Mouse (Mus musculus) MEL (cell line): Measurements from ENCODE around the gene Samm50. TPM values are rescaled to one million over a fixed set of nuclear protein-coding genes. Genes with fewer than 3 reads are reported as not detected.

Experiments
- DNase-seq: peaks from one replicate; pipeline ENCODE4 v3.0.0; 2011; ENCODE audit warnings: low read depth, low spot score
- H3K27ac ChIP-seq: 2 replicates; pipeline ENCODE4 v1.5.1; 2012; ENCODE audit warnings: low read depth, mild to moderate bottlenecking, control low read depth, low read length, moderate library complexity; ENCODE audit not compliant: control insufficient read depth
- H3K27me3 ChIP-seq, 2 experiments: fragments of 150-350 bp in 1 of 2; sonication (generic) in 1 of 2; 2 replicates each; pipeline ENCODE4 v1.6.1; 2012; ENCODE audit warnings: low read length in 2 of 2, mild to moderate bottlenecking in 2 of 2, improper control_type of control experiment in 1 of 2, moderate library complexity in 1 of 2; ENCODE audit not compliant: insufficient read depth in 2 of 2, control insufficient read depth in 1 of 2
- H3K36me3 ChIP-seq, 2 experiments: 2 replicates each; pipeline ENCODE4 v1.6.1; 2012 to 2014; ENCODE audit warnings: low read length in 2 of 2, improper control_type of control experiment in 1 of 2, inconsistent platforms in 1 of 2, mild to moderate bottlenecking in 1 of 2; ENCODE audit not compliant: insufficient read depth in 2 of 2, control insufficient read depth in 1 of 2
- H3K4me1 ChIP-seq, 2 experiments: fragments of 150-350 bp in 1 of 2; sonication (generic) in 1 of 2; 2 replicates each; pipeline ENCODE4 v1.6.1; 2012; ENCODE audit warnings: low read length in 2 of 2, improper control_type of control experiment in 1 of 2, mild to moderate bottlenecking in 1 of 2; ENCODE audit not compliant: insufficient read depth in 2 of 2, control insufficient read depth in 1 of 2
- H3K4me3 ChIP-seq, 2 experiments: fragments of 150-350 bp in 1 of 2; sonication (generic) in 1 of 2; 2 replicates each; pipeline ENCODE4 v1.5.1; 2012; ENCODE audit warnings: low read depth in 2 of 2, low read length in 2 of 2, mild to moderate bottlenecking in 2 of 2, moderate library complexity in 2 of 2, control low read depth in 1 of 2, improper control_type of control experiment in 1 of 2; ENCODE audit not compliant: control insufficient read depth in 1 of 2, insufficient read depth in 1 of 2
- H3K79me2 ChIP-seq: 2 replicates; pipeline ENCODE4 v1.6.1; 2012; ENCODE audit warnings: mild to moderate bottlenecking, low read length, moderate library complexity; ENCODE audit not compliant: control insufficient read depth, poor library complexity, insufficient read depth
- H3K9ac ChIP-seq: 2 replicates; pipeline ENCODE4 v1.6.1; 2012; ENCODE audit warnings: low read depth, mild to moderate bottlenecking, control low read depth, low read length, moderate library complexity; ENCODE audit not compliant: control insufficient read depth, poor library complexity, severe bottlenecking
- H3K9me3 ChIP-seq: fragments of 150-350 bp; sonication (generic); replicated peaks from 2 replicates; pipeline ENCODE4 v1.6.1; 2012; ENCODE audit warnings: mild to moderate bottlenecking, low read length, improper control_type of control experiment, moderate library complexity; ENCODE audit not compliant: insufficient read depth
- BHLHE40 ChIP-seq: IDR thresholded peaks from 2 replicates; pipeline ENCODE4 v1.6.1; 2012; ENCODE audit warnings: low read depth, mild to moderate bottlenecking, inconsistent platforms, low read length, improper control_type of control experiment, borderline replicate concordance
- CHD2 ChIP-seq: IDR thresholded peaks from 2 replicates; pipeline ENCODE4 v1.6.1; 2011; ENCODE audit warnings: low read length, improper control_type of control experiment
- E2F4 ChIP-seq: IDR thresholded peaks from 2 replicates; pipeline ENCODE4 v1.6.1; 2011; ENCODE audit warnings: low read depth, low read length, improper control_type of control experiment, borderline replicate concordance
- ELF1 ChIP-seq: IDR thresholded peaks from 2 replicates; pipeline ENCODE4 v1.6.1; 2014; ENCODE audit warnings: low read depth, mild to moderate bottlenecking, inconsistent platforms, low read length, improper control_type of control experiment, moderate library complexity
- EP300 ChIP-seq, 2 experiments: IDR thresholded peaks; 2 replicates each; pipeline ENCODE4 v1.6.1; 2011; ENCODE audit warnings: improper control_type of control experiment in 2 of 2, low read length in 2 of 2, low read depth in 1 of 2, mild to moderate bottlenecking in 1 of 2
- GATA1 ChIP-seq: IDR thresholded peaks from 2 replicates; pipeline ENCODE4 v1.6.1; 2011; ENCODE audit warnings: low read depth, low read length, improper control_type of control experiment
- JUND ChIP-seq: IDR thresholded peaks from 2 replicates; pipeline ENCODE4 v1.6.1; 2011; ENCODE audit warnings: low read depth, mild to moderate bottlenecking, improper control_type of control experiment, low read length
- MAFK ChIP-seq: IDR thresholded peaks from 2 replicates; pipeline ENCODE4 v1.6.1; 2011; ENCODE audit warnings: low read depth, mild to moderate bottlenecking, low read length, improper control_type of control experiment, borderline replicate concordance
- MAZ ChIP-seq: IDR thresholded peaks from 2 replicates; pipeline ENCODE4 v1.6.1; 2012; ENCODE audit warnings: low read depth, mild to moderate bottlenecking, inconsistent platforms, low read length, improper control_type of control experiment
- MEF2A ChIP-seq: IDR thresholded peaks from 2 replicates; pipeline ENCODE4 v1.6.1; 2014; ENCODE audit warnings: low read depth, mild to moderate bottlenecking, inconsistent platforms, low read length, improper control_type of control experiment; ENCODE audit not compliant: poor library complexity, insufficient replicate concordance, severe bottlenecking; ENCODE audit errors: extremely low read depth
- MXI1 ChIP-seq: IDR thresholded peaks from 2 replicates; pipeline ENCODE4 v1.6.1; 2011; ENCODE audit warnings: mild to moderate bottlenecking, low read depth, low read length, improper control_type of control experiment
- MYC ChIP-seq: IDR thresholded peaks from 2 replicates; pipeline ENCODE4 v1.6.1; 2011; ENCODE audit warnings: low read depth, mild to moderate bottlenecking, low read length, improper control_type of control experiment, moderate library complexity
- NELFE ChIP-seq: IDR thresholded peaks from 2 replicates; pipeline ENCODE4 v1.6.1; 2011; ENCODE audit warnings: low read depth, low read length, improper control_type of control experiment
- NRF1 ChIP-seq: IDR thresholded peaks from 2 replicates; pipeline ENCODE4 v1.6.1; 2014; ENCODE audit warnings: low read depth, mild to moderate bottlenecking, inconsistent platforms, low read length, improper control_type of control experiment, moderate library complexity; ENCODE audit not compliant: poor library complexity, insufficient read depth, severe bottlenecking
- POLR2A ChIP-seq, 2 experiments: IDR thresholded peaks; 2 replicates each; pipeline ENCODE4 v1.6.1; 2011 to 2012; ENCODE audit warnings: low read length in 2 of 2, mild to moderate bottlenecking in 2 of 2, control low read depth in 1 of 2, improper control_type of control experiment in 1 of 2, low read depth in 1 of 2, moderate library complexity in 1 of 2; ENCODE audit not compliant: control insufficient read depth in 1 of 2, insufficient read depth in 1 of 2, poor library complexity in 1 of 2
- RAD21 ChIP-seq: IDR thresholded peaks from 2 replicates; pipeline ENCODE4 v1.6.1; 2011; ENCODE audit warnings: mild to moderate bottlenecking, low read depth, low read length, improper control_type of control experiment
- USF1 ChIP-seq: IDR thresholded peaks from 2 replicates; pipeline ENCODE4 v1.6.1; 2014; ENCODE audit warnings: low read depth, mild to moderate bottlenecking, inconsistent platforms, low read length, improper control_type of control experiment, moderate library complexity
- ZKSCAN1 ChIP-seq: IDR thresholded peaks from 2 replicates; pipeline ENCODE4 v1.6.1; 2012; ENCODE audit warnings: low read depth, mild to moderate bottlenecking, inconsistent platforms, low read length, improper control_type of control experiment, moderate library complexity
- ZMIZ1 ChIP-seq: IDR thresholded peaks from 2 replicates; pipeline ENCODE4 v1.6.1; 2012; ENCODE audit warnings: low read depth, mild to moderate bottlenecking, inconsistent platforms, low read length, improper control_type of control experiment, moderate library complexity
- polyA plus RNA-seq, 2 experiments: library from polyadenylated mRNA; stranded (reverse) in 1 of 2; unstranded in 1 of 2; fragments of >175 nt in 1 of 2; fragments of >200 nt in 1 of 2; gene quantifications; 2 replicates each; pipeline versions ENCODE4 v1.2.1 to v1.2.4; 2012; ENCODE audit warnings: low replicate concordance in 2 of 2, low read depth in 1 of 2; ENCODE audit not compliant: insufficient read length in 2 of 2, insufficient read depth in 1 of 2, missing spikeins in 1 of 2
- total RNA-seq: library from RNA; depleted of rRNA; stranded (reverse); fragments of 300-350 nt; gene quantifications from 2 replicates; pipeline ENCODE4 v1.2.3, GENCODE M21; 2012

The Samm50 gene
- total and polyA plus RNA-seq, 3 experiments, result 62.4 to 190 TPM; not detected in 1

DNA sequence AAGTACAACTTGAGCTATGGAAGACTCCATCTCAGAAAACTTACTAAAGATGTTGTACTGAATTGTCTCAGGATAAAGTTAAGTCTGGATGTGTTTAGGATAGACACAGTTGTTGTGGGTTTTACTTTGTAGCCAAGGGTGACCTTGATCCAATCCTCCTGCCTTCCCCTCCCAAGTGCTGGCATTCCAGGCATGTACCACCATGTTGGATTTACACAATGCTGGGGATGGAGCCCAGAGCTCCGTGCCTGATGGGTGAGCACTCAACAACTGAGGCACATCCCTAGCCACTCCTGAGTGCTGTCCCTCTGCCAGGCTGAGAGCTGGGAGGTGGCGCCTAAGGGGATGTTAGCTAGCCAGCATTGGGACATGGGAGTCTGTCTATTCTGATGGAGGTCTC is 23.2 kb downstream of the Samm50 start:
- Histone ChIP-seq H3K36me3 (peaks cover 0 to 12% of the 10 kb centered on the region in 2 experiments; a peak in 2 of 4 replicates), H3K9ac (no peak overlapping the region), H3K79me2 (no peaks in the 10 kb centered on the region), H3K27me3 (no peaks in the 10 kb centered on the region), H3K9me3 (no peaks in the 10 kb centered on the region), H3K4me3 (no peak overlapping the region), H3K27ac (no peak overlapping the region), H3K4me1 (peaks cover 4 to 10% of the 10 kb centered on the region in 2 experiments)
- DNase-seq, result no peak
- TF ChIP-seq EP300 (IDR thresholded peaks at IDR 0.05; ENCODE audit: low read depth in 1 of 2, low read length in 2 of 2) (no peak), NELFE (no peak)
- TF ChIP-seq, all 39 proteins: peak for 0

DNA sequence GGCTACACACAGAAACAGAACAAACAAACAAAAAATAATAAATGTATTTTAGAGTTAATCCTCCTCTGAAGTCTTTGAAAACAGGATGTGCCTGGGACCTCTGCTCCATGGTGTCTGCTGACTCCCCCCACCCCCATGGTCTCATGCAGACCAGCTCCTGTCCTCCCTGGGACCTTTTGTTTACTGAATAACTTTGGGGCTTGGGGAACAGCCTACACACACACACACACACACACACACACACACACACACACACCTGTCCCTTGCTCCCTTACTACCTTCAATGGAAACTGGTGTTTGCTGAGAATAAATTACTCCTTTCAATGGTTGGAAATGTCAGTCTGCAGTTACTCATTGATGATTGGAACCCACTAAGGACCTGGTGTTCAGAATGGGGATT is 24.0 kb downstream of the Samm50 start:
- Histone ChIP-seq H3K27ac (no peak overlapping the region), H3K4me3 (no peak overlapping the region), H3K79me2 (no peaks in the 10 kb centered on the region), H3K9me3 (no peaks in the 10 kb centered on the region), H3K9ac (no peak overlapping the region), H3K36me3 (peaks cover 0 to 10% of the 10 kb centered on the region in 2 experiments; a peak in 1 of 4 replicates), H3K27me3 (no peaks in the 10 kb centered on the region), H3K4me1 (peaks cover 4 to 8% of the 10 kb centered on the region in 2 experiments; a peak in 3 of 4 replicates)
- no peak for DNase-seq
- TF ChIP-seq MAFK, result no peak
- no peak for TF ChIP-seq ZMIZ1
- TF ChIP-seq POLR2A (IDR thresholded peaks at IDR 0.05; ENCODE audit: control insufficient read depth in 1 of 2, insufficient read depth in 1 of 2, low read depth in 1 of 2, low read length in 2 of 2, poor library complexity in 1 of 2), result no peak
- no peak for TF ChIP-seq ZKSCAN1
- TF ChIP-seq USF1, result no peak
- TF ChIP-seq MEF2A, result no peak
- TF ChIP-seq E2F4, result no peak
- TF ChIP-seq JUND, result no peak
- no peak for TF ChIP-seq BHLHE40
- no peak for TF ChIP-seq CHD2
- TF ChIP-seq MXI1, result no peak
- no peak for TF ChIP-seq MYC
- no peak for TF ChIP-seq RAD21
- no peak for TF ChIP-seq MAZ
- TF ChIP-seq GATA1, result no peak
- no peak for TF ChIP-seq ELF1
- no peak for TF ChIP-seq NRF1
